Mouse (Mus musculus): ENCODE results near the gene Col9a2.

- TF ChIP-seq CTCF (IDR thresholded peaks at IDR 0.05), result no peak
- TF ChIP-seq EP300 (IDR thresholded peaks at IDR 0.05), result no peak
Measured at GRCm38 (mm10) chr4:121020040-121020790, 19.0 kb upstream of the Col9a2 start.
